8 mouse cellular contexts compared by ENCODE assay signal in genomic region chr19:4477345-4478189, GRCm38 (mm10). TPM values are rescaled to one million over a fixed set of nuclear protein-coding genes. Genes with fewer than 3 reads are reported as not detected.
DNase-seq lines count a peak whose midpoint lies in the region; ATAC-seq lines count a peak whose summit lies in the region.

Gene Syt12, minus strand, starts transcription at chr19:4477447.

- WGBS in kidney, embryonic 14.5 days, result 27% methylated on average over 21 of the region's 21 CpGs
- 36% methylated on average over 21 of the region's 21 CpGs for WGBS in forebrain, embryonic 12.5 days
- WGBS in hindbrain, embryonic 12.5 days, result 41% methylated on average over 21 of the region's 21 CpGs
- 38% methylated on average over 21 of the region's 21 CpGs for WGBS in midbrain, embryonic 11.5 days

- peak within 1 kb of the TSS; percentile 70 for H3K9ac ChIP-seq in kidney, embryonic 14.5 days (ENCODE audit: low read depth, low read length)
- peak within 1 kb of the TSS; percentile 56 for H3K9ac ChIP-seq in forebrain, embryonic 12.5 days
- H3K9ac ChIP-seq in hindbrain, embryonic 12.5 days, result peak within 1 kb of the TSS; percentile 64
- peak within 1 kb of the TSS; percentile 33 for H3K9ac ChIP-seq in midbrain, embryonic 11.5 days (ENCODE audit: low read length)

- peak within 1 kb of the TSS; percentile 55 for H3K4me3 ChIP-seq in kidney, embryonic 14.5 days (ENCODE audit: low read length)
- peak within 1 kb of the TSS; percentile 53 for H3K4me3 ChIP-seq in forebrain, embryonic 12.5 days (replicated peaks)
- peak within 1 kb of the TSS; percentile 55 for H3K4me3 ChIP-seq in hindbrain, embryonic 12.5 days
- peak within 1 kb of the TSS; percentile 43 for H3K4me3 ChIP-seq in midbrain, embryonic 11.5 days (ENCODE audit: low read depth, low read length)

- no peaks in the 10 kb centered on the region for H3K9me3 ChIP-seq in kidney, embryonic 14.5 days (ENCODE audit: control insufficient read depth, low read length)
- no peaks in the 10 kb centered on the region for H3K9me3 ChIP-seq in forebrain, embryonic 12.5 days
- no peaks in the 10 kb centered on the region for H3K9me3 ChIP-seq in hindbrain, embryonic 12.5 days (replicated peaks)
- H3K9me3 ChIP-seq in midbrain, embryonic 11.5 days (ENCODE audit: control insufficient read depth, low read length), result no peaks in the 10 kb centered on the region

- intact Hi-C loops in left cerebral cortex, postnatal 36 days (cut with DNase I), result loop anchor here (2.0 kb wide), 1 partner anchor 81 kb away; no protein-coding TSS in a partner anchor

- no peaks in the 10 kb centered on the region for H3K36me3 ChIP-seq in kidney, embryonic 14.5 days (ENCODE audit: control insufficient read depth, insufficient read depth, low read length)
- no peaks in the 10 kb centered on the region for H3K36me3 ChIP-seq in forebrain, embryonic 12.5 days (replicated peaks)
- H3K36me3 ChIP-seq in hindbrain, embryonic 12.5 days, result no peaks in the 10 kb centered on the region
- no peaks in the 10 kb centered on the region for H3K36me3 ChIP-seq in midbrain, embryonic 11.5 days (ENCODE audit: control insufficient read depth, insufficient read depth, low read length)

- no peak within 1 kb of the TSS for H3K27ac ChIP-seq in kidney, embryonic 14.5 days (ENCODE audit: low read depth, low read length)
- H3K27ac ChIP-seq in forebrain, embryonic 12.5 days, result no peak within 1 kb of the TSS
- H3K27ac ChIP-seq in hindbrain, embryonic 12.5 days, result no peak within 1 kb of the TSS
- no peak within 1 kb of the TSS for H3K27ac ChIP-seq in midbrain, embryonic 11.5 days (ENCODE audit: low read depth, low read length)

- 0 out of 2 replicates have a peak, but pooled peaks cover 3% of the 10 kb centered on the region for H3K4me1 ChIP-seq in kidney, embryonic 14.5 days (ENCODE audit: control insufficient read depth, insufficient read depth, low read length)
- H3K4me1 ChIP-seq in forebrain, embryonic 12.5 days, result peaks cover 13% of the 10 kb centered on the region
- peaks cover 8% of the 10 kb centered on the region for H3K4me1 ChIP-seq in hindbrain, embryonic 12.5 days
- H3K4me1 ChIP-seq in midbrain, embryonic 11.5 days (ENCODE audit: control insufficient read depth, insufficient read depth, low read length), result peaks cover 4% of the 10 kb centered on the region; the same call in 1 of the 2 replicates

- DNase-seq in kidney, adult 8-10 months, result no peak
- peak; percentile 93 for DNase-seq in brain, adult 2 months (ENCODE audit: low read depth, low spot score)
- peak; percentile 50 to 53 for DNase-seq in left cerebral cortex, postnatal 36 days (ENCODE audit: low spot score in 2 of 2)
- no peak for DNase-seq in midbrain, embryonic 11.5 days (ENCODE audit: low spot score, missing footprints)
- no peak for DNase-seq in natural killer cell, adult 2 months (ENCODE audit: low spot score in 2 of 2)

- H3K27me3 ChIP-seq in kidney, embryonic 14.5 days (ENCODE audit: control insufficient read depth, insufficient read depth, low read length), result peaks cover 16% of the 10 kb centered on the region
- peaks cover 71% of the 10 kb centered on the region for H3K27me3 ChIP-seq in forebrain, embryonic 12.5 days
- H3K27me3 ChIP-seq in hindbrain, embryonic 12.5 days, result peaks cover 50% of the 10 kb centered on the region
- peaks cover 31% of the 10 kb centered on the region for H3K27me3 ChIP-seq in midbrain, embryonic 11.5 days (ENCODE audit: control insufficient read depth, insufficient read depth, low read length)

- ATAC-seq in kidney, embryonic 14.5 days (ENCODE audit: low FRiP score, low TSS enrichment), result no peak; the same call in 1 of the 2 replicates
- no peak for ATAC-seq in forebrain, embryonic 12.5 days (ENCODE audit: low FRiP score)
- ATAC-seq in hindbrain, embryonic 12.5 days (ENCODE audit: low FRiP score), result no peak
- no peak for ATAC-seq in midbrain, embryonic 11.5 days (ENCODE audit: low FRiP score)

- peak within 1 kb of the TSS; percentile 99 for H3K4me2 ChIP-seq in kidney, embryonic 14.5 days (replicated peaks; ENCODE audit: low read depth, low read length)
- peak within 1 kb of the TSS; percentile 96 for H3K4me2 ChIP-seq in forebrain, embryonic 12.5 days
- H3K4me2 ChIP-seq in hindbrain, embryonic 12.5 days (replicated peaks), result peak within 1 kb of the TSS; percentile 96
- H3K4me2 ChIP-seq in midbrain, embryonic 11.5 days, result peak within 1 kb of the TSS; percentile 96

RNA-seq across cellular contexts. Expression of gene Syt12, which starts in this region (rescaled TPM):
- polyA plus RNA-seq in kidney, embryonic 14.5 days (2014; fragmentation: Nextera tagmentation; extraction: Ambion mirVana), result 2.2 and 2.4 TPM in 2 replicates
- polyA plus RNA-seq in forebrain, embryonic 12.5 days (2016; fragmentation: Nextera tagmentation; extraction: Ambion mirVana), result 1.3 and 2.7 TPM in 2 replicates
- polyA plus RNA-seq in hindbrain, embryonic 12.5 days (2016; fragmentation: Nextera tagmentation; extraction: Ambion mirVana), result 1.5 and 1.7 TPM in 2 replicates
- total RNA-seq in left cerebral cortex, postnatal 36 days (2021), result 10 to 100 TPM; 35.2 to 38.8 TPM
- 0.62 and 1.0 TPM in 2 replicates for polyA plus RNA-seq in midbrain, embryonic 11.5 days (2014; fragmentation: Nextera tagmentation; extraction: Ambion mirVana)

Comparison
In these comparisons a context has a peak if more than half of its experiments do, and no peak if none do; other contexts are left out.
1. DNase-seq: peak in brain, adult 2 months (single experiment) and left cerebral cortex, postnatal 36 days (2 of 2); none in kidney, adult 8-10 months (0 of 2), midbrain, embryonic 11.5 days (single experiment) and natural killer cell, adult 2 months (0 of 2).
2. Peak in every context shown above with its lines, with median percentiles within 50 percentile points of each other: H3K4me2 ChIP-seq, H3K4me3 ChIP-seq and H3K9ac ChIP-seq.